Mouse (Mus musculus): ENCODE data around the gene Cpeb2.

The Cpeb2 gene

DNA sequence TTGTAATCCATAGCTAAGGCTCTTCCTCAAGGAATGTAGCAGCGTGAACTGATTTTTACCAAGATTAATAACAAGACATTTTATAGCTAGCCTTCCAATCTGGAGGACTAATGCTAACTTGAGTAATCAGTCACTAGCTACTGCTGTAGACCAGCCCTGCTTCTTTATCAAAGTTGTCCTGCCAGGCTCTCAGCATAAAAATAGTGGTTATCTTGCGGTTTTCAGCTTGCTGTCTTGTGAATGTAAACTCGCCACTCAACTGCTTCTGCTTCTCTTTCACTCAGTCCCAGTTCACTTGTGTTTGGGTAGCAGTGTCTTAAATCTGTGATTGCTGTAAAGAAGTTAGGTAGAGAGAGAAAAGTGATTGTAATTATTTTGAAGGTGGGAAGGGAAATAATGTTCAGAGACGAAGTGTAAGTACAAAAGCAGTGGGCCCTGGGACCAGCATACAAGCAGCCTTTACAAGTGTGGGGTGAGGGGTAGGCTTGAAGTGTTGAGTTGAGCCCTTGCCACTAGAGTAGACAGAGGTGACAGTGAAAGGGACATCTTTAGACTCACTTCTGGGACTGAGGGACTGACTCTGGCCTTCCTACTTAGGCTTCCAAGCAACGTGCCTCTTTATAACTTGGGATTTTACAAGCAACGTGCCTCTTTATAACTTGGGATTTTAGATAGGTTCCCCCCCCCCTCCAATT lies 6.3 kb downstream of the Cpeb2 start:
- no peak for DNase-seq (ENCODE audit: low spot score)

DNA sequence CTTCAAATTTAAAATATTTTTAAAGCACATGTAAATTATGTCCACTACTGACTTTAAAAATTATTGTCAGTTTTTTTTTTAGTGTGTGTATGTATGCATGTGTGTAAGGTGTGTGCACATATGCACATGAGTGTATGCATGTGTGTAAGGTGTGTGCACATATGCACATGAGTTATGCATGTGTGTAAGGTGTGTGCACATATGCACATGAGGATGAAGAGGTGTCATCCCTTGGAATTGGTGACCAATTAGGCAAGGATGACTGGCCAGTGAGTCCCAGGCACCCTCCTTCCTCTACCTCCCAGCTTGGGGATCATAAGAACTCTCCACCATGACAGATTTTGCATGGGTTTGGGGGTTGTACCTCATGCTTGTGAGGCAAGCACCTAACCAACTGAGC lies 7.8 kb downstream of the Cpeb2 start:
- DNase-seq (ENCODE audit: low spot score), result no peak

DNA sequence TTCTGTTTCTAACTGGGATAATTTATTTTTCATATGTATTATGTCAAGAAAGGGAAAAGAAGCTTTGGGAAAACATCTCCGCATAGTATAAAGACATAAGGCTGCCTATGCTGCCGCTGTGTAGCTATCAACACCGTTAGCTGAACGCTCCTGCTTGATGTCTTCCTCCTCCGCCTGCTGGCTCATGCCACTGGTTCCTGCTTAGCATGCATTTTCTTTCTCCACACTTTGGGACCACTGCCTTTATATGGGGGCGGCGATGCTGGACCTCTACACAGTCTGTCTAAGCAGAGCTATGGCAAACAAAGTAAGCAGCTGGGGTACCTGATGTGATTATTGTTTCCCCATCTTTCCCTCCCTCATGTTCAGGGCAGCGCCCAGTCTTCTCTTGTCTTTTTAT lies 13.3 kb downstream of the Cpeb2 start:
- no peak for DNase-seq (ENCODE audit: low spot score)

DNA sequence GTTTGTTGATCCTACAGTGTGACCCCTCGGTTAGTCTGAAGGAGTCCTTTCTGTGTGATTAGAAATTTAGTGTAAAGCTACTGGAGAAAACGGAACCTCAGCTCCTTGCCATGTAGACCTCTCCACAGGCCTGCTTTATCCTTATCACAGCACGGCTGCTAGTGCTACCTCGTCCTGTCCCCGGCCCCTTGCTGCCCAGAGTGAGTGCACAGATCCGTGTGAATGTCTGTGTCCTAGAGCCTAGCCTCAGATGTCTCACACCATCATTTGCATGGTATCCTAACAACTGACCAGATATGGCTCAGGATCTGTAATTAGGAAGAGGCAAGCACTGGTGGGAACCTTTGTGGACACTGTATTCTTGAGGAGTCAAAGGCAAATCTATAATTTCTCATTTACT lies 14.0 kb downstream of the Cpeb2 start:
- DNase-seq (ENCODE audit: low spot score), result no peak

DNA sequence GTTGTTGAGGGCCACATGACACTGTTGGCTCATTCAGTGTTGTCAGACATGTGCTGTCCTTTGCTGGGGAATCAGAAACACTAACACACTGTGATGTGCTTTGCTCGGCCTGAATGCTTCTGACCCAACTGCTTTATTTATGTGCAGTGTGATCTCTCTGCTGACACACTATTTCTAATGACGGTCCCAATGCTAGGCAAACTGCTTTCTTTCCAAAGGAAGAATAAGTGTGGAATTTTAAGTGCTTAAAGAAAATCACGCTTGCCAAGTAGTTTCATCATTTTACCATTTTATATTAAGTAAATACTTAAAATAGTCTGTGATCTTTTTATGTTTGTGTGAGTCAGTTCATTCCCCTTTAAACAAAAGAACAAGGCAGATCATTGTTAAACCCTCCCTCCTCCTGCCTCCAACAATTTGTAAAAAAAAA lies 15.0 kb downstream of the Cpeb2 start:
- no peak for DNase-seq (ENCODE audit: low spot score)

DNA sequence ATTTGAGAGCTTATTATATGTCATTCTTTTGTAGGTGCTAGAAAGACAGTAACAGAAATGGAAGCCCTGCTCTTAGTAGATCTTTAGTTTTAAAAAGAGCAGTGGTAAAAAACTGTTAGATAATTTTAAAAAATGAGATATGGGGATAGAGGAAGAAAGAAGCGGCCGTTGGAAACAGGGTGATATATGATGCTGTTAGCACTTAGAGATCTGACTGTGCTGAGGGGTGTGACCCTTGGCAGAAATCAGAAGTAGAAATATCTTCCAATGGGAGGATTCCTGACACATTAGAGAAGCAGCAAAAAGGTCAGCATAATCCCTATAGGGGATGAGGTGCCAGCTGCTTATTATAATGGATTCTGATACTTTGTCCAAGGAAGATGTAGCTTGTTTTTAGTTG lies 24.5 kb downstream of the Cpeb2 start:
- no peak for DNase-seq (ENCODE audit: low spot score)

DNA sequence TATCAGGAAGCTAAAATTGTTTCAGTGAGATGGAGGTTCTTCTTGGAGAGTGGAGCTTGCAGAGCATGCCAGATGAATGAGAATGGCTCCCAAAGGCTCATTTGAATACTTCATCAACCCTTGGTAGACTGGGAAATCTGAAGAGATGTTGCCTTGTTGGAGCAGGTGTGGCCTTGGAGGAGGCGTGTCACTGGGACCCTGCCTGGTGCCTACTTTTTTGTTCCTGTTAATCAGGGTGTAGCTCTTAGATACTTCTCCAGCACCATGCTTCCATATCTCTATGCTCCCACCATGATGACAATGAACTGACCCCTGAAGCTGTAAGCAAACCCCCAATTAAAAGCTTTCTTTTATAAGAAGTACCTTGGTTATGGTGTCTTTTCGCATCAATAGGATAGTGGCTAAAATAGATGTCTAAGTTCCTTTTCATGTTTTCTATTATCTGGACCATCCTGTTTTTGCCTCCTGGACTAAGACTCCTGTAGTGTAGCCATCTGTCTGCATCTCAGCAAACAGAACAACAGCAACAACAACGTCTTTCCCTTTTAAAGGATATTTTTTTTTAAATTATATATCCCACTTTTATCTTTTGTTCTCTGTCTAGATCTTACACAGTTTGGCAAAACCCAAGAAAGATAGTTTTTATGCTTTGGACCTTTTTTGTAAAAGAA lies 25.6 kb downstream of the Cpeb2 start:
- no peak for DNase-seq (ENCODE audit: low spot score)

DNA sequence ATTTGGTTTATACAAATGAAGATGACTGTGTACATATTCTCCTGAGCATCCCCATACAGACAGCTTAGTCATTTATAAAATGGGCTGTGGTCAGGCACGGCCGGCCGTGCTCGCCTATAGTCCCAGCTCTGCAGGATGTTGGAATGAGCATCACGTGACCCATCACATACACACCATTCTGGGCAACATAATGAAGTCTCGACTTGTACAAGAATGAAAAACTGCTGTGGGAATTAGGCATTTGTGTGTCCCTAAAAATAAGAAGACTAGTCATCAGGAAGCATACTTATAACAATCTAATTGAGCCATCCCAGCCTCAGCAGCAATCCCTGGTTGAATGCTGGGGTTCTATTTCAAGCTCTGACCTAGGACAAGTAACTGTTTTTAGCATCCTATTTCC lies 28.8 kb downstream of the Cpeb2 start:
- no peak for DNase-seq (ENCODE audit: low spot score)

DNA sequence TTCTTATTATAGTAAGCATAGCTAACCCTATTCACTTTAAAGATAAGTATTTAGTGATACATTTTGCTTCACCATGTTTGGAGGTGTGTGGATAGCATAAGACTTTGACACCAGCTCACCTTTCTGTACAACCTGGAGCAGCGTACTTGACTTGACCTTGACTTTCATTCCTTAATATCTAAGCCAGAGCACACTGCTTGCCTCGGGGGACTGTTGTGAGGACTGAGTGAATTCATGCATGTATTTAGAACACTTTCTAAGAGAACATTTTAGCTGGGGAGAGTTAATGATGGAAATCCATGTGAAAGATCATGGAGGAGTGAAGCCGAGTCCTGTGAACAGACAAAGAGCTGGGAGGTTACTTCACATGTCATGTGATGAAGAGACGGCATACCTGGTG lies 31.0 kb downstream of the Cpeb2 start:
- DNase-seq (ENCODE audit: low spot score), result no peak

DNA sequence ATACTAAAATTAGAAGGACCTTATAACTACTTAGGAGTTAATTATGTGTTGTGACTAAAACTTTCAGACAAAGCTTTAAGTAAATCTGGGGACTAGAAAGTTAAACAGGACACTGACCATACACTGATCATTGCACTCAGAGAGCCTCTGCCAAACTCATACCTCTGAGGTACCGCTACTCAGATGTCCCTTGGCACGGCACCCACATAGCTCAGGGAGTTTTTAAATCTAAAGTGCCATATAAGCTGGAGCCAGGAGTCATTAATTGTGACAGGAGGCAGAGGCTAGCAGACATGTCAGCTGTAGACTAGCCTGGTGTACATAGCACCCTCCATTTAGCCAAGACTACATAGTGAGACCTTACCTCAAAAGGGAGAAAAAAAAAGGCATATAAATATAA lies 31.7 kb downstream of the Cpeb2 start:
- DNase-seq (ENCODE audit: low spot score), result no peak

DNA sequence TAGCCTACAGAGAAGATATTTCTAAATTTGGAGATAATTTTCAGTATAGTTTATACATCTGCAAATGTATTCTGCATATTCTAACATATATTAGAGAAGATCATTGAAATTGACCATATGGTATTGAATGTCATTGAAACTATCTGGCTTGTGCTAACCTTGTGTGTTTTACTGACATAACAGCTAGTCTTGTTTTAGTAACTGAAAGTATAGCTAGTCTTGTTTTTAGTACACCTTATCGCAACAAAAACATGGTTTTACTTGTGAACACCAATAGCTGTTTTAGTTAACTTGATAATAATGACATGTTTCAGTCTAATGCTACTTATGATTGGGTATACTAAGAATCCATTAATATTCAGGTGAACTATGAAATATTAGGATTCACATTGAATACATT lies 45.0 kb downstream of the Cpeb2 start:
- no peak for DNase-seq (ENCODE audit: low spot score)

DNA sequence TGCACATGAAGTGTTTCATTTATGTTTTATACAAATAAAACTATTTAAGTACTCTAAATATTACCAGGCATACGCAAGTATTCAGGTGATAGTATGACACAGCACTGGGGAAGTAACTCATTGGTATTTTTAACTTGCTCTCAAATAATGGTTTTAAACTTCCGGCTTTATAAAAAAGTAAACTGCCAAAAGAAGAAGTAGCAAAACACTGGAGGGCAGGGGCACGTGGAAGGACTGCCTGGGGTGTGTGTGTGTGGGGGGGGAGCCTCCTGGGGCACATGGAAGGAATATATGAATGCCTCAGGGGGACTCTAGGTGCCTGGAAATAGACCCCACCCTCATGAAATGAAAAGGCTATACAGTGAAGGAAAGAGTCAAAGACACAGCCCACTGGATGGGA lies 46.8 kb downstream of the Cpeb2 start:
- no peak for DNase-seq (ENCODE audit: low spot score)

DNA sequence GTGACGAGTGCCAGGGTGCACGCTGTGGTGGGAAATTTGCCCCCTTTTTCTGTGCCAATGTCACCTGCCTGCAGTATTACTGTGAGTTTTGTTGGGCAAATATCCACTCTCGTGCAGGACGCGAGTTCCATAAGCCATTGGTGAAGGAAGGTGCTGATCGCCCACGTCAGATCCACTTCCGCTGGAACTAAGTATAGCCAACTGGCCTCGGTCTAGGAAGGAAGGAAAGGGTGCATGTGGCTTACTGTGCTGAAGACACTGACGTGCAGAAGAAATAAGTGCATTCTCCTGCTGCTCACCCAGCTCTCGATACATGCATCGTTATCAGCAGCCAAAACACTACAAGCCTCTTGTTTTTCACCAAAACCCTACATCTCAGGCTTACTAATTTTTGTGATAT lies 52.8 kb downstream of the Cpeb2 start:
- no peak for DNase-seq (ENCODE audit: low spot score)

DNA sequence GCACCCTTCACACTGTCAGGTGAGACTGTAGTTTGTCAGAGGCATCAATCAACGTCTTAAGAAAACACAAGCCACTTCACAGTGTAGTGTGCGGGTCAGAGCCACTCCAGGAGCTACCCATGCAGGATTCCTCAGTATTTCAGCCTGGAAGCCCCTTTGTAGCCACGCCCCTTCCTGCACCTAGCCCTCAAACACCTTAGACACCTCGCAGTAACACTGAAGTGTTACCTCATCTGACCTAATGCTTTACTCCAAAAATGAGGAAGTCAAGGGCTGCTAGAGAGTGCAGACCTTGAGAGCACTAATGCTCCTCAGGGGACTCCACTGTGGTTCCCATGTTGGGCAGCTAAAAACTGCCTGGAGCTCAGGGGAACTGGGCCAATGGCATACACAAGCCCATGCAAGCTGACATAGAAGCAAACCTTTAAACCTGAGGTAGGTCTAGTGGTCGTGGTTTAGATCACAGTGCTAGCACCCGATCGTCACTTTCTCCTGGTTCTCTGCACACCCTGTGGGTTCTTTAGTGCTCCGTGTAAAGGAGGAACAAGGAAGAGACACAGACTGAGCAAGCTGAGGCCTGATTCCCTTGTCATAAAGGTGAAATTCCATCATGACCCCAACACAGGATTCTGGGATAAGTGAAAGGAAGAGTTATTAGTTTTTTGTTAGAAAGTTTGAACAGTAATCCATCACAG lies 56.9 kb downstream of the Cpeb2 start:
- DNase-seq (ENCODE audit: low spot score), result no peak

DNA sequence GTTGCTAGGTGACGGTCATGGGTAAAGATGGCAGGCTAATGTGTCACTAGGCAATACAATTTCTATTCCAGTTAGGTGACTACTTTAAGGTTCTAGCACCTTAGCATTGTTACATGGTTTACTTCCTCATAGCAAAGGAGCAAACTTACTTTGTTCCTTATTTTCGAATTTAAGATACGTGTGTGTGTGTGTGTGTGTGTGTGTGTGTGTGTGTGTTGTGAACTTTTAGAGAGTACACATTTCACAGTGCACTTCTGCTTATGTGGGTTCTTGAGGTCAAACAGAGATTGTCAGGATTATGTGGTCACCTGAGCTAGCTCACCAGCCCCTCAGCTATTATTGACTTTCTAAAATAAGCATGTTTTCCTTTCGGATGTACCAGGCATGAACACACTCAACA lies 60.2 kb downstream of the Cpeb2 start:
- no peak for DNase-seq (ENCODE audit: low spot score)

DNA sequence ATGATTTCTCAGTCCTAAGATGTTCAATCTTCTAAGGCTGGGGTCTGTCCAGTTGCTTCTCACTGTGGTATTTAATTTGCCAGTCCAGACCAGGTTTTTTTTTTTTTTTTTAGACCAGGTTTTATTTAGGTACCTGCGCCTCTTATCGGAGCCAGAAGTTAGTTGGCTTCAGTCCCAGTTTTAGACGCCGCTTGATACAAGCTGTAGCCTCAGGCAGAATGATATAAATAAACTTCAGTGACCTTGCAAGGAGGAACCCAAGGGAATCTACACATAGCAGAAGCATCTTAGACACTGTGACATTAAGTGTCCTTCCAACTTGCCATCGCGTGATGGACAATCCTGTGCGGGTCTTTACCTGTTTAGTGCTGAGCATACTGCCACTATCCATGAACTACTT lies 64.5 kb downstream of the Cpeb2 start:
- DNase-seq (ENCODE audit: low spot score), result no peak

DNA sequence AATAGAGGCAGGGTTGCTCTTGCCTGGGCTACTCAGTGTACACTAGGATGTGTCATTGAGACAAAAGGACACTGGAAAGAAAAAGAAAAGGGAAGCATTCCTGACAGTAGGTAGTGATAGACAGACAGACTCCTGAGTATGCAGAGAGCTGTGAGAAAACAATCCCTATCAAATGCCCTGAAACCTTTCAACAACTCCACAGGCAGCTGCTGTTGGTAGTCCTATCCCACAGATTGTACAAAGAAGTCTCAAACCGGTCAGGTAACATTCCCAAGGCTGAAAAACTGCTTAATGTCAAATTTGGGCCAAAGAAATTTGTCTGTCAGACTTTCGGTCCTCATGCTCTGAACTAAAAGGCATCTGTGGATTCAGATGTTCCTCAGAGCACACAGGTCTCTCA lies 66.0 kb downstream of the Cpeb2 start:
- DNase-seq (ENCODE audit: low spot score), result no peak

DNA sequence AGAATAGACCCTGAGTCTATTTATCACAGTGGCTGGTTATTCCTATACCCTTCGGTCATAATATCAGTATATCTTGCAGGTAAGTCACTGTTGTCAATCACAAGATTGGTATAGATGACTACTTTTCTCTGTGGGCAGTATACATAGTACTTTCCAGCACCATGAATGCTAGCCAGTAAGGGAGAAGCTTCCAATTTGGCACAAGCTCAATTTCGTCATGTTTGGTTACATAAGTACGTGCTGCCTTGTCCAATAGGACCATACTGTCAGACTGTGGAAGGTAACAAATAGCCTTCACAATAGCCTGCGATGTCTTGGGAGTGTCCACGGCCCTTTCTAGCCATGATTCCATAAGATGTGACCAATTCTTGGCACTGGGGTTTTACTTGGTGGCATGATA lies 67.1 kb downstream of the Cpeb2 start:
- DNase-seq (ENCODE audit: low spot score), result peak; percentile 53

DNA sequence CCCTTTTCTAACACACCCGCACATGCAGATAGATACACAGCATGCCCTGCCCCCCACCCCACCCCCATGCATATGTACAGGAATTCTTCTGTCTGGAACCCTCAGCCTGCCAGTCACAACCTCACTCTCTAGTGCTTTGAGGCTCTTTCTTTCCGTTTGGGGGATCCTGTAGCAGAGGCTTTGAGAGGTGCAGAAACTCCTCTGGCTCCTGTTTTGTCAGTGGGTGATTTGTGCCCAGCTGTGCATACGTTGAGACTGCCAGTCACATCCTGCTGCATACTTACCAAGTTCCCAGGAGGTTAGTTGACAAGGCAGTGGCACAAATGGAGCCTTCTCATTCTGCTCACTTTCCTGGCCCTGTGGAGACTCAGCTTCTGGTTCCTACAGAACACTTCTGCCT lies 68.0 kb downstream of the Cpeb2 start:
- DNase-seq (ENCODE audit: low spot score), result no peak

DNA sequence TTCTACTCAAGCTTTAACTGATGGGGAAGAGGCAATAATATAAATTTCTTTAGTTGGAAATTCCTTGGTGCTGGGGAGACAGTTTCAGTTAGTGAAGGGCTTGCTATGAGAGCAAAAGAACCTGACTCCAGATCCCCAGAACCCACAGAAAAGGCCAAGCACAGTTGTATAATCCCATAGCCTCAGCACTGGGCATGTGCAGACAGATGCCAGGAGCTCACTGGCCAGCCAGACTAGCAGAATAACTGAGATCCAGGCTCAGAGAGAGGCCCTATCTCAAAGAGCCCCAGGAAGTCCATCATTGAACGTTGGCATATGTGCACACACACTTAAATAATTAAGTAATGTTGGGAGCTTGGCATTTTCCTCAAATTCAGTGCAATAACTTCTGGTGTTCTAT lies 70.5 kb downstream of the Cpeb2 start:
- DNase-seq (ENCODE audit: low spot score), result peak; percentile 43

DNA sequence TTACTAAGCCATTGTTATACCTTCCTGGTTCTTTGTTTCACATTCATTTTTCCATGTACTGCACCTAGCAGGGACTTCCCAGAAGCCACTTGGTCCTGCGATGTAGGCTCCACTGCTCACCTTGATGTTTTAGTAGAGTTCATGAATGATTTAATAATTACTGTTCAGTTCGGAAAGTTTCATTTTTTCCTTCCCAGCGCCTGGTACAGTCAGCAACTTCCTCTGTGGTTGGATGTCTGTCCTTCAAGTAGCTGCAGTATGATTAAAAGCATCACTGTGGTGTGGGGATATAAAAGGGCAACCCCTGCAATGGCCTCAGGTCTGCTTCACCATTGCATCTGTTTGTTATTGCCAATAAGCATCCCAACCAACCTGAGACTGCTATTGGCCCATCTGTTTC lies 72.5 kb downstream of the Cpeb2 start:
- no peak for DNase-seq (ENCODE audit: low spot score)

DNA sequence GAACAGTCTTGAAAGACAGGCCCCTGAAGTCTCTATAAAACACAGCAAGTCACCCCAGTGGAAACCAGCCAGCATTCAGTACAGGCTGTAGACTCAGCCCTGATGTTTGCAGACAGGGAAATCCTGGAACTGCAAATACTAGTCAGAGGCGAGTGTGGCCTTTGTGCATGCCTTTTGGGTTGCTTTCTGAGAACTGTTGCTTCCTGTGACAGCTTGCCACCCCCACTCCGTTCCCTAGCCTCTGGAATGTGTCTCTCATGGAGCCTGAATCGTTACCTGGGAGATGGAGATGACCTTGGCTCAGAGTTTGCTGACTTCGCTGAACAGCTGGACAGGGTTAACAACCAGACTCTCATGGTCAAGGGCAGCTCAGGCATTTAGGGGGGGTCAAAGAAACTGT lies 77.0 kb downstream of the Cpeb2 start:
- DNase-seq (ENCODE audit: low spot score), result no peak

DNA sequence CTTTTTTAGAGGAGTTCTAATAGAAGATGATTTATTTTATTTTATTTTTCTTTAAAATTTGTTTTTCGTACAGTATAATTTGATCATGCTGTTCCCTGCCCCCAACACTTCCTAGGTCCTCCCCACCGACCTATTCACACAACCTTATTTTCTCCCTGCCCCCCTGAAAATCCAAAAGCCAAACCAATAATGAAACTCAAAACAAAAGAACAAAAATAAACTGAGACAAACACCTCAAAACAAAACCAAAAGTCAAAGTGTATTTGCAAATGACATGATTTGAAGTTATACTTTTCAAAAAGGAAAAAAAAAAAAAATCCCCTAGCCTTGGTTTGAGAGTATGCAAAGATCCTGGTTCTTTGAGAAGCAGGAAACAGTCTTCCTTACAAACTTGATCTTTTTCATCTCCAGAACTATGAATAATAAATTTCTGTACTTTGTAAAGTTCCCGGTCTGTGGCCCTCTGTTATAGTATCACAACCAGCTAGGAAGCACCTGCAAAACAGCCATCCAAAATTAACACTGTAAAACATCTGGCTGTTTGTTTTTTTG lies 91.4 kb downstream of the Cpeb2 start:
- DNase-seq (ENCODE audit: low spot score), result no peak

All from adipocyte (in vitro differentiated cells).